Mouse (Mus musculus) liver, postnatal 0 days (tissue): ENCODE data around the gene Zbtb49. TPM values are rescaled to one million over a fixed set of nuclear protein-coding genes. Genes with fewer than 3 reads are reported as not detected.
A peak's percentile ranks its signal among the peaks of the same experiment; 100 is the strongest.

Source experiments
- ATAC-seq: fragments of 200-750 bp; cut with Nextera tagmentation; 2 replicates; pipeline ENCODE4 v1.8.0; 2017; ENCODE audit warnings: mild to moderate bottlenecking, moderate library complexity
- DNase-seq: peaks from one replicate; pipeline ENCODE4 v3.0.0-alpha.2; 2016
- H3K27ac ChIP-seq: fragments of 300-500 bp; sonication (generic); 2 replicates; pipeline ENCODE4 v1.5.1; 2014; ENCODE audit warnings: antibody characterized with exemption, moderate library complexity, mild to moderate bottlenecking, low read depth
- H3K27me3 ChIP-seq: fragments of 300-500 bp; sonication (generic); 2 replicates; pipeline ENCODE4 v1.6.1; 2014; ENCODE audit warnings: low read length, control low read depth, mixed read lengths; ENCODE audit not compliant: insufficient read depth
- H3K36me3 ChIP-seq: fragments of 300-500 bp; sonication (generic); replicated peaks from 2 replicates; pipeline ENCODE4 v1.6.1; 2014; ENCODE audit warnings: mild to moderate bottlenecking, control low read depth, low read length, moderate library complexity, mixed read lengths; ENCODE audit not compliant: insufficient read depth
- H3K4me1 ChIP-seq: fragments of 300-500 bp; sonication (generic); 2 replicates; pipeline ENCODE4 v1.6.1; 2014; ENCODE audit warnings: antibody characterized with exemption, mild to moderate bottlenecking, control low read depth; ENCODE audit not compliant: insufficient read depth
- H3K4me2 ChIP-seq: fragments of 300-500 bp; sonication (generic); 2 replicates; pipeline ENCODE4 v1.6.1; 2014; ENCODE audit warnings: low read depth, mild to moderate bottlenecking, low read length, moderate library complexity, mixed read lengths
- H3K4me3 ChIP-seq: fragments of 300-500 bp; sonication (generic); 2 replicates; pipeline ENCODE4 v1.5.1; 2014; ENCODE audit warnings: low read depth, low read length
- H3K9ac ChIP-seq: fragments of 300-500 bp; sonication (generic); replicated peaks from 2 replicates; pipeline ENCODE4 v1.6.1; 2014; ENCODE audit warnings: mild to moderate bottlenecking, moderate library complexity
- H3K9me3 ChIP-seq: fragments of 300-500 bp; sonication (generic); 2 replicates; pipeline ENCODE4 v1.6.1; 2016; ENCODE audit warnings: mild to moderate bottlenecking, control low read depth, low read length, mixed read lengths
- CTCF ChIP-seq: sonication (generic); IDR thresholded peaks from 2 replicates; pipeline ENCODE4 v1.5.1; 2016; ENCODE audit warnings: antibody characterized with exemption, low read depth
- EP300 ChIP-seq: IDR thresholded peaks from 2 replicates; pipeline ENCODE4 v1.6.1; 2016; ENCODE audit warnings: antibody characterized with exemption, low read depth, mild to moderate bottlenecking
- WGBS: fragments of 180-500 bp; shearing (Covaris S2); extraction: QIAGEN DNeasy Blood & Tissue Kit; methylation state at CpG from one replicate; pipeline ENCODE4 v1.1.7; 2014; ENCODE audit not compliant: insufficient replicate concordance; 5-methylcytosine and 5-hydroxymethylcytosine counted together
- polyA plus RNA-seq: library from polyadenylated mRNA; unstranded; fragments of >200 nt; fragmentation: Nextera tagmentation; extraction: Ambion mirVana; gene quantifications from 2 replicates; pipeline ENCODE4 v1.2.1, GENCODE M21; 2015

The Zbtb49 gene
- polyA plus RNA-seq, 1 experiment from 2014 or later, result 1.8 TPM

- peak overlapping the region; percentile 48 for H3K4me3 ChIP-seq
- DNase-seq (no peak), ATAC-seq (no peak)
- H3K4me2 ChIP-seq, result peak overlapping the region; percentile 67
- H3K9me3 ChIP-seq, result no peaks in the 10 kb centered on the region
- H3K9ac ChIP-seq, result no peak overlapping the region
- 4% methylated on average over 16 of the region's 17 CpGs for WGBS
- H3K4me1 ChIP-seq, result no peaks in the 10 kb centered on the region
- no peak overlapping the region for H3K27ac ChIP-seq
- peaks cover 49% of the 10 kb centered on the region for H3K27me3 ChIP-seq
- no peaks in the 10 kb centered on the region for H3K36me3 ChIP-seq
- TF ChIP-seq EP300 (no peak), CTCF (no peak)
Observed at GRCm38 (mm10) chr5:38158501-38158946, 61.7 kb downstream of the Zbtb49 start.

- 60% methylated on average over 9 of the region's 9 CpGs for WGBS
- no peak for ATAC-seq
- TF ChIP-seq EP300 (no peak), CTCF (no peak)
- Histone ChIP-seq H3K9ac (no peak overlapping the region), H3K4me2 (no peak overlapping the region), H3K36me3 (no peaks in the 10 kb centered on the region), H3K27me3 (peaks cover 41% of the 10 kb centered on the region), H3K27ac (no peak overlapping the region), H3K9me3 (no peaks in the 10 kb centered on the region), H3K4me3 (no peak overlapping the region), H3K4me1 (no peaks in the 10 kb centered on the region)
- DNase-seq, result no peak
Observed at GRCm38 (mm10) chr5:38157481-38158020, 62.7 kb downstream of the Zbtb49 start.

- TF ChIP-seq CTCF (no peak), EP300 (no peak)
- H3K4me3 ChIP-seq, result no peak overlapping the region
- DNase-seq, result no peak
- H3K27ac ChIP-seq, result no peak overlapping the region
- no peaks in the 10 kb centered on the region for H3K9me3 ChIP-seq
- H3K4me2 ChIP-seq, result no peak overlapping the region
- peaks cover 11% of the 10 kb centered on the region; the same call in 1 of the 2 replicates for H3K27me3 ChIP-seq
- H3K9ac ChIP-seq, result no peak overlapping the region
- H3K36me3 ChIP-seq, result no peaks in the 10 kb centered on the region
- ATAC-seq, result no peak
- no peaks in the 10 kb centered on the region for H3K4me1 ChIP-seq
- WGBS, result 76% methylated on average over 5 of the region's 5 CpGs
Observed at GRCm38 (mm10) chr5:38153636-38154035, 66.6 kb downstream of the Zbtb49 start.

- no peaks in the 10 kb centered on the region for H3K9me3 ChIP-seq
- no peak overlapping the region for H3K4me2 ChIP-seq
- ATAC-seq, result no peak
- no peak for TF ChIP-seq EP300
- TF ChIP-seq CTCF, result no peak
- H3K4me1 ChIP-seq, result no peaks in the 10 kb centered on the region
- 74% methylated on average over 10 of the region's 10 CpGs for WGBS
- no peak for DNase-seq
- H3K4me3 ChIP-seq, result no peak overlapping the region
- H3K36me3 ChIP-seq, result no peaks in the 10 kb centered on the region
- H3K27me3 ChIP-seq, result peaks cover 3% of the 10 kb centered on the region; the same call in 1 of the 2 replicates
- no peak overlapping the region for H3K9ac ChIP-seq
- H3K27ac ChIP-seq, result no peak overlapping the region
Observed at GRCm38 (mm10) chr5:38152201-38153108, 67.8 kb downstream of the Zbtb49 start.

GRCm38 (mm10) chr5:38151264-38151663, 69.0 kb downstream of the Zbtb49 start:
- H3K27ac ChIP-seq, result no peak overlapping the region
- no peaks in the 10 kb centered on the region for H3K36me3 ChIP-seq
- H3K4me2 ChIP-seq, result no peak overlapping the region
- H3K9me3 ChIP-seq, result no peaks in the 10 kb centered on the region
- no peaks in the 10 kb centered on the region for H3K4me1 ChIP-seq
- no peak overlapping the region for H3K9ac ChIP-seq
- no peak for TF ChIP-seq CTCF
- no peak for TF ChIP-seq EP300
- no peaks in the 10 kb centered on the region for H3K27me3 ChIP-seq
- ATAC-seq, result no peak
- DNase-seq, result no peak
- 69% methylated on average over 3 of the region's 3 CpGs for WGBS
- no peak overlapping the region for H3K4me3 ChIP-seq

- DNase-seq, result no peak
- Histone ChIP-seq H3K27ac (no peak overlapping the region), H3K4me2 (no peak overlapping the region), H3K4me3 (no peak overlapping the region), H3K4me1 (no peaks in the 10 kb centered on the region), H3K9ac (no peak overlapping the region), H3K36me3 (no peaks in the 10 kb centered on the region), H3K27me3 (no peaks in the 10 kb centered on the region), H3K9me3 (no peaks in the 10 kb centered on the region)
- 80% methylated on average over 6 of the region's 6 CpGs for WGBS
- no peak for ATAC-seq
- no peak for TF ChIP-seq CTCF
- no peak for TF ChIP-seq EP300
Observed at GRCm38 (mm10) chr5:38146524-38146923, 73.7 kb downstream of the Zbtb49 start.
